Mouse (Mus musculus) inflammation-experienced regulatory T-cells, adult 6 months (primary cell): Measurements from ENCODE around the gene Mapkapk5. TPM values are rescaled to one million over a fixed set of nuclear protein-coding genes. Genes with fewer than 3 reads are reported as not detected.
"Not testable (repeated sequence)": the region's sequence is repeated elsewhere in the genome, so short reads cannot be mapped to it uniquely, and the experiment has no call there.

Experiments
- ATAC-seq: one replicate; pipeline ENCODE4 v1.8.0; 2017
- polyA plus RNA-seq, 3 experiments: library from polyadenylated mRNA; unstranded; fragments of 100-300 nt; shearing (Covaris generic); gene quantifications; one replicate each; pipeline ENCODE4 v1.2.1; 2017

Mapkapk5 gene
- polyA plus RNA-seq, 3 experiments from 2014 or later, result 20.2 to 24.2 (median 23.8) TPM

- no peak for ATAC-seq
Measured at GRCm38 (mm10) chr5:121562436-121562835, 16.7 kb upstream of the Mapkapk5 start.

- ATAC-seq, result no peak
Measured at GRCm38 (mm10) chr5:121549196-121549595, 3.5 kb upstream of the Mapkapk5 start.

DNA sequence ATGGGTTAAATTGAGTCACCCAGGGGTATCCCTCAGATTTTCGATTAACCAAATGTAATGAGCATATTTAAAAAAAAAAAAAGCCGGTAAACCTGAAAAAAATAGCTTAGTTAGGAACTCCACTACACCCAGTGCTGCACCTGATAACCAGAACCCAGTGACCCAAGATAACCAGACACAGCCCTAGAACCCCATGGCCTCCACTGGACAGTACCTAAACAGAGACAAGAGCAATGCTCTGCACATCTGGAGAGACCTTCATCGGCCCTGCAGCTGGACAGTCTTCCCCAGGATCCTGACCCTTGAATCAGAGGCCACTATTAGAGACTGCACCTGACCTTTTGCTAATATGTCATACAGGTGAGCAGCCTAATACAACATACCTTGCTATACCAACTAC lies 1.4 kb upstream of the Mapkapk5 start:
- ATAC-seq, result no peak

DNA sequence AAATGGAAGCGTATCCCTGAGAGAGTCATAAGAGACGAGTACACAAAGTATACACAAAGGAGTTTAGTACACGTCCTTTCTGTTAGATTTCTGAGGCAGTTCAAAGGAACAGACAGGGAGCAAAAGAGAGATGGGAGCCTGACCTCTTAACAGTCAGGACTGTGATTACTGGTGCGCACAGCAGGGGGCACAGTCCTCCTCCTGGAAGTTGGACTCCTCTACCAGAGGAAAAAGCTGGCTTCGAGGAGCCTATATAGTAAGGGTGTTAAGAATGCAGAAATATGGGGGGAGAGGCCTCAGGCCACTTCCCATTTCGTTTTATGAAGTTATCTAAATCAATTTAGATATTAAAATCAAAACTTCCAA lies 808 bp upstream of the Mapkapk5 start:
- ATAC-seq, result no peak

DNA sequence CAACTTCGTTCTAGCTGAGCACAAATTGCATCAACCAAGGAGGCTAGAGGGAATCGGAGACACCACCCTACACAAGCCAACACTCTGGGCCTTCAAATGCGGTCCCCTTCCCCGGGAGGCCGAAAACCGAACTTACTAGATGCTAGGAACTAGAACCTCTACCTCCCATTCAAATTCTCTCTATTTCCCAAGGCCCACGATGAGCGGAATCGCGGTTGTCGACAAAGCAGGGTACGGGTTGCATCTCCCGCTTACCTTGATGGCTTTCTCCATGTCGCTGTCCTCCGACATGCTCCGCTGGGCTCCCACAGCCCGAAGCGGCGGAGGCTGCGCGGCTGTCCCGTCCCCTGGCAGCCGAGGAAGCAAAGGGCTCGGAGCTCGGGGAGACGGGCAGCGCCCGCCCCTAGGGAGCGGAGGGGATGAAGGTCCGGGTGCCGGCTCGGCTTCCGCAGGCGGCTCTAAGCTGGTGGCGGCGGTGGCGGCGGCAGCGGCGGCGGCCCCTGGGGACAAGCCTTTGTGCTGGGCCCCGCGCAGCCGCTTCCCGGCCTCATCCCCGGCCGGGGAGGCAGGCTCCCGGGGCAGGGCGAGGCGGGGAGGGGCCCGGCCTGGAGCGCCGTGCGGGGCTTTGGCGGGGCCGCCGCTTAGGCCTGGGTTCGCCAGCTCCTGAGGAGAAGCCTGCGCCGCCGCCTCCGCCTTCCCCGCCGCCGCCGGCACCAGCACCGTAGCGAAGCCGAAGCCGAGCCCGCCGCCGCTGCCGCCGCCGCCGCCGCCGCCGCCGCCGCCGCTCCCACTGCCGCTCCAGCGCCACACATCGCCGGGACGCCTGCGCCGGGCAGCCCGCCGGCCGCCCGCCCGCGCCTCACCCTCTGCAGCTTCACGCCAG lies 554 bp downstream of the Mapkapk5 start, which contains the start of the genes Adam1a and Gm42878:
Adam1a (minus strand) TSS at position 573 of the 883 bp plus-strand sequence.
Gm42878 (minus strand) TSS at position 573 of the 883 bp plus-strand sequence.
- ATAC-seq, result peak; percentile 48

- no peak for ATAC-seq
Measured at GRCm38 (mm10) chr5:121543370-121543769, 2.3 kb downstream of the Mapkapk5 start.

GRCm38 (mm10) chr5:121541235-121541634 lies 4.5 kb downstream of the Mapkapk5 start:
- no peak for ATAC-seq

GRCm38 (mm10) chr5:121540066-121540465 lies 5.6 kb downstream of the Mapkapk5 start:
- ATAC-seq, result no peak

- ATAC-seq, result no peak
Measured at GRCm38 (mm10) chr5:121537588-121537987, 8.1 kb downstream of the Mapkapk5 start.

DNA sequence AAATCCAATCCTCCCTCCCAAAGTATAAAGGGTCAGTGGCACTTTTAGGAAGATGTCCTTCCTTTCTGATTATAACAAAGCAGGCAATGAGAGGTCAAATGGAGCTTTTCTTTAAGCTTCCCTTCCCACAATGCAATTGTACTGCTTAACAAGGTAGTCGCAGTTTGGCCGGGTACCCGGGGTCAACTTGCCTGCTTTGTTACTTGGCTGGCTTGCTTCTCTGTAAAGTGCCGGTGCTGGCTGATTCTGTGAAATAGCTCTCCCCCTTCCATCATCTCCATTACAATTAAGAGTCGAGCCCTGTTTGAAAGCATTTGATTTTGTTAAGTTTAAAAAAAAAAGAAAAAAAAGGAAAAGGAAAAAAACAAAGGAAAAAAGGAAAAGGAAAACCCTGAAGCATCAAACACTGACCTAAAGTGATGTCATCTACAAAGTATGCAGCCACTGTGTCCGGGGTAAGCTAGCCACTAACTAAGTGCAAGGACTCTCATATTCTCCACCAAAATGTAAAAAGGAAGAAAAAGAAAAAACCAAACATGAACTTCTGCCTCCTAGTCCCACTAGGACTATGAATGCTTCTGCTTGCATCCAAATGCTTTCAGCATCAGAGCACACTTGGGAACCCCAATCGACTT lies 8.7 kb downstream of the Mapkapk5 start:
- ATAC-seq, result no peak

- no peak for ATAC-seq
Measured at GRCm38 (mm10) chr5:121535116-121535515, 10.6 kb downstream of the Mapkapk5 start.

DNA sequence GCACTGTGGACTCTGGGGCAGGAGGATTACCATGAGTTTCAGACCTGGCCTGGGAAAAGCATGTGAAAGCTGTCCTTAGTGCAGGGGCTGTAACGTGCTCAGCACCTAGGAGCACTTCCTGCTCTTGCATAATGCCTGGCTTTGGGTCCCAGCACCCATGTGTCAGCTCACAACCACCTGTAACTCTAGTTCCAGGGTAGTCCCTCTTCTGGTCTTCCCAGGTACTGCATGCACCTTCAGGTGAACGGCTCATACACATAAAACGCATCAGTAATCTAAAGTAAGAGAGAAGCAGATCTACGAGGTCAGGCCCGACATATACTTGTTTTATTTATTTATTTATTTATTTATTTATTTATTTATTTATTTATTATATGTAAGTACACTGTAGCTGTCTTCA lies 11.2 kb downstream of the Mapkapk5 start:
- no peak for ATAC-seq

- ATAC-seq, result no peak
Measured at GRCm38 (mm10) chr5:121526961-121527360, 18.7 kb downstream of the Mapkapk5 start.

DNA sequence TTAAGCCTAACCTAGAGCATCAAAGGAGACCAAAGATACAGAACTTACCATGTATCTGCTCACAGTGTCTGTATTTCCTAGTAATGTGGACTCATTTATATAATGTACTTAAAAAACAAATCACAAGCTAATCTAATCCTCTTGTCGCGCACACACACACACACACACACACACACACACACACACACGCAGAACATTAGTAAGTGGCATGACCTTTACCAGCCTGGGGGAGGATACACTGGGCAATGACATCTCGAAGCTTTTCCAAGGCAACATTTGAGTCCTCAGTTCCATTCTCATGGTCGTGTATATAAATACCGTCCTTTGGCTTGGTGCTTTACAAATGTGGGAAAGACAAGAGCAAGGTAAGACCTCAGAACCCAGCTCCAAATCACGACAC lies 19.2 kb downstream of the Mapkapk5 start:
- ATAC-seq, result no peak

GRCm38 (mm10) chr5:121525774-121526450 lies 19.8 kb downstream of the Mapkapk5 start:
- no peak for ATAC-seq

- ATAC-seq, result not testable (repeated sequence)
Measured at GRCm38 (mm10) chr5:121519758-121520157, 25.9 kb downstream of the Mapkapk5 start.

DNA sequence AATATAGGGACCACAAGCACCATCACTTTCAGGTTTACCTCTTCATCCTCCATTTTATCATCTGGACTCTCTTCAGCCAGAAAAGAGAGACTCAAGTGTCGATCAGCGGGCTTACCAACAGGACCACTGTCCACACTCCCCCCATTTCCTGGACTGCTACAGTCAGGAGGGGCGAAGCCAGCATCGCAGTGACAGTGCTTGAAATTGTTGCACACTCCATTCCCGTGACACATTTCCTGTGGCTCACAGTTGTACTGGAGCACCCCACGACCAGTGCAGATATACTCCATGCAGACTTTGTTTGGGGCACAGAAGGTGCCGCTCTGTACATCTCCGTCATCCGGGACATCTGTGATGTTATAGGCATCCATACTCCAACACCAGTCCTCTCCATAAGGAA lies 26.7 kb downstream of the Mapkapk5 start:
- ATAC-seq, result no peak

DNA sequence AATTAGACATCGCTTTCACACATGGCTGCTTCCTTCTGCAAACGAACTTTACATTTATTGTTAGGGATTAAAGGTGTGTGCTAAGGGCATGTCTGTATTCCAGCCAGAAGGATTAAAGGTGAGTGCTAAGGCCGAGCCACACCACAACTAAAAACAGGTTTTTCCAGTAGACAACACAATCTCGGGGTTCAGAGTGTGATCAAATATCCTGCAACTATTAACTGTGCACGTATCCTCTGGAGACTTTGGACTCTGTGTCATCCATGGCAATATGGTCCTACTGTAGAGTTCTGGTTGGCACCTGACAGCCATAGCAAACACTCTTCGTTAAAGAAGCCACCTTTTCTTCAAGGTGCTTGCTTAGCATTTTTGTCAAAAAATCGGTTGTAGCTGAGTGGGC lies 35.7 kb downstream of the Mapkapk5 start:
- no peak for ATAC-seq

DNA sequence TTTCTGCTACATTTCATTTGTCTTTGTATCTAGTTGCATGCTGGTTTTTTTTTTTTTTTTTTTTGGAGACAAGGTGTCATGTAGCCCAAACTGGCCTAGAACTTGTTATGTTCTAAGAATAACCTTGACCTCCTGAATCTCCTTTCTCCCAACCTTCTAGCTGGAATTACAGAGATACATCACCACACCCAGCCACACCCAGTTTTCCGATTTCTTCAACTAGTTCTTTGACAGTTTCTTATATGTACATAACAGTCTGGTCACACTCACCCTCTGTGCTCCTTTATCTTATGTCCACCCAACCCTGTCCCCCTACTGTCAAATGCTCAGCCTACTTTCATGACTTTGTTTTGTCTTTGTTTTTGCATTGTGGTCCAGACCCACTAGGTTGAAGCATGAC lies 38.9 kb downstream of the Mapkapk5 start:
- ATAC-seq, result no peak

DNA sequence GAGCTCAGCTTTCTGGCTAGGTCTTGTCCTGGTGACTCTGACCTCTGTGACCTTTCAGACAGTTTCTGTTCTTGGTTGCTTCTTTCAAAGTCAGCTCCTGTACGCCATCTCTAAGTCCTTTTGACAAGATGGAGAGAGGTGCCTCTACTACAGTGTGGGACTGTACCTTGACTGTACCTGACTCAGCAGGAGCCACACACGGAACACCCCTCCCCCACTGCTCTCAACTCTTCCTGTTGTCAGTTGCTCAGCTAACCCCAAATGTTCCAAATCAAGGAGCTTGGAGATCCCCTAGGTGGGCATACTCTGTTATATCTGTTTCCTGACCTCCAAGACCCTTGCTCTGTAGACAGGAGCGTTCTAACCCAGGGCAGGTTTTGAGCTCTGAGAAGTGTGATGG lies 42.5 kb downstream of the Mapkapk5 start, which contains the start of gene Adam1b:
Adam1b (minus strand) TSS at position 205 of the 400 bp plus-strand sequence.
- ATAC-seq, result no peak

DNA sequence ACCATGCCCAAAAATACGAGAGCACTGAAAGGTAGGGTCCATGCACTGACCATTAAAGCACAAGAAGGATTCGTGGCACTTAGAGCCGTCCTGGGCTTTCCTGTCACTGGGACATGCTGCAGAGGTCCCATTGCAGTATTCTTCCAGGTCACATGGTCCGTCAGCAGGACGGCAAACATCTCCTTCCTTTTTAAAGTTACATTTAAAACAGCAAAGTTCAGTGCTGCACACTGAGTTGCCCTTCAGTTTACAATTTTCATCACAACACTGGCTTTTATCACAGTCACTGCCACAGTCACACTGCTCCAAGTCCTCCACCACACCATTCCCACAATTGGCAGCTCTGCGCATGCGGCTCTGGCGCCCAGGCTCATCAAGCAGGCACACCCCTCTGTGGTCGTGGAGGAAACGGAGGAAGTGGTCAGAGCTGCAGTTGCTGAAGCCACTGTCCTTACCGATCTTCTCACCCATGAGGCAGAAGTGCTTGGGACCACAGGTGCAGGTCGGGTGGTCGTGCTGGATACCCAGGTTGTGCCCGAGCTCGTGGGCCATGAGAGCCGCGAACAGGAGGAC lies 44.2 kb downstream of the Mapkapk5 start:
- ATAC-seq, result not testable (repeated sequence)

DNA sequence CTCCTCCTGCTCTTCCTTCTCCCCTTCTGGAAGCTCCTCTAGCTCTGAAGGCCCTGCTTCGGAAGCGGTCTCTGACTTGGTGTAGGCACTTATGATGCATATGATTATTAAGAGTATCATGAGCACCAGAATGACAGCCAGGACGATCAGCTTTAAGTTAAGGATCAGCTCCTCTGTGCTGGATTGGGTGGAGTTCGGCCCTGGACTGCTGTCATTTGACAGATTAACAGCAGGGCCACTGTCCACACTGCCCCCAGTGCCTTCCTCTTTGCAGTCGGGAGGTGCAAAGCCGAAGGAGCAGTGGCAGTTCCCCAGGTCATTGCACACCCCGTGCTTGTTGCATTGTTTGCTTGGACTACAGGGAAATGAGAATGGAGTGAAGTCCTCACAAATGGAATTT lies 45.0 kb downstream of the Mapkapk5 start:
- ATAC-seq, result no peak

GRCm38 (mm10) chr5:121493305-121493704 lies 52.4 kb downstream of the Mapkapk5 start:
- ATAC-seq, result no peak
